7 mouse cellular contexts compared by ENCODE assay signal in the genomic region with DNA sequence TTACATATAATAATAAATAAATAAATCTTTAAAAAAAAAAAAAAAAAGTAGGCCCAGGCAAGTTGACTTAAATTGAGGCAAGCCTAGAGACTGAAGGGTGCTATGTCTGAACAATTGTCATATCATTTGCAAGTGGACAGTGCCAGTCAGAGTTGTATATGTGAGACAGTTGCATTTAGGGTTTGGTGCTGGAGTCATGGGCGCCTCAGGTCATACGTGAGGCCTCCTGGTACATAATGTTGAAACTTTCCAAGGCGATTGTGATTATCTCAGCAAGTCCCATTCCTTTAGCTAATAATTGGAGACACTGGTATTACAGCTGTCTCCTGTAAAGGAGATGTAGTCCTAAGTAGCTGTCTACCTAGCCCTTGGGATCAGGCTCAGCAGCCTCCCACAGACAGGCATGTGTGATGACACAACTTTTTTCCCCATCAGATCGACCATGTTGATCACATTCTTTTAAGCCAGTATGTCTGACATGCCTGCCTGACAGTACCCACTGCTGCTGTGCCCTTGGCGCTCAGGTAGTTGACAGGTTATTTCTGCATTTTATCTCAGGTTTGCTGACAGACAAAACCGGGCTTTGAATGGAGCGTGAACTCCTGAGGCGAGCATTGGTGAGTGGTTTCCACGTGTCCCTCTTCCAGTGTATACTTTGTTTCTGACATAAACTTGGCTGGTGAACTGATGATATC. TPM values are rescaled to one million over a fixed set of nuclear protein-coding genes. Genes with fewer than 3 reads are reported as not detected.
DNase-seq lines count a peak whose midpoint lies in the region; ATAC-seq lines count a peak whose summit lies in the region.

No protein-coding gene starts in this region.

- no peaks in the 10 kb centered on the region for H3K9me3 ChIP-seq in forebrain, embryonic 14.5 days (replicated peaks; ENCODE audit: control insufficient read depth, low read length)
- no peaks in the 10 kb centered on the region for H3K9me3 ChIP-seq in liver, embryonic 12.5 days (replicated peaks)

- 19% methylated on average over 9 of the region's 9 CpGs for WGBS in forebrain, embryonic 14.5 days
- 8% methylated on average over 9 of the region's 9 CpGs for WGBS in liver, embryonic 12.5 days (ENCODE audit: insufficient replicate concordance)

- peak overlapping the region; percentile 5; the same call in 1 of the 2 replicates for H3K27ac ChIP-seq in forebrain, embryonic 14.5 days (ENCODE audit: low read depth, low read length)
- peak overlapping the region; percentile 95 for H3K27ac ChIP-seq in liver, embryonic 12.5 days

- peak overlapping the region; percentile 92 for H3K9ac ChIP-seq in forebrain, embryonic 14.5 days (ENCODE audit: low read length)
- H3K9ac ChIP-seq in liver, embryonic 12.5 days: peak overlapping the region; percentile 94

- H3K4me3 ChIP-seq in forebrain, embryonic 14.5 days (ENCODE audit: low read depth, low read length): peak overlapping the region; percentile 47
- peak overlapping the region; percentile 84 for H3K4me3 ChIP-seq in liver, embryonic 12.5 days

- ATAC-seq in forebrain, embryonic 14.5 days: no peak
- ATAC-seq in liver, embryonic 12.5 days: no peak

- peaks cover 23% of the 10 kb centered on the region for H3K36me3 ChIP-seq in forebrain, embryonic 14.5 days (ENCODE audit: control insufficient read depth, insufficient read depth, low read length)
- peaks cover 36% of the 10 kb centered on the region for H3K36me3 ChIP-seq in liver, embryonic 12.5 days

- no peaks in the 10 kb centered on the region for H3K27me3 ChIP-seq in forebrain, embryonic 14.5 days (replicated peaks; ENCODE audit: control insufficient read depth, insufficient read depth, low read length)
- H3K27me3 ChIP-seq in liver, embryonic 12.5 days (replicated peaks): no peaks in the 10 kb centered on the region

- DNase-seq in 3T3-L1 (ENCODE audit: low read depth, low spot score) (peak; percentile 61), A20 (ENCODE audit: low read depth, low spot score) (peak; percentile 40)
- no peak for DNase-seq in forebrain, embryonic 14.5 days (ENCODE audit: low spot score)
- no peak for DNase-seq in urinary bladder, postnatal 10 days (ENCODE audit: low spot score)
- no peak for DNase-seq in left cerebral cortex, postnatal 36 days (ENCODE audit: low spot score in 2 of 2)
- no peak for DNase-seq in kidney, postnatal 25 days

- intact Hi-C loops in left cerebral cortex, postnatal 36 days (cut with DNase I): loop anchor here (5.0 to 10.0 kb wide), 2 partner anchors 358 to 420 kb away; a partner anchor contains a TSS

- peak overlapping the region; percentile 74 for H3K4me2 ChIP-seq in forebrain, embryonic 14.5 days (ENCODE audit: low read length)
- peak overlapping the region; percentile 89 for H3K4me2 ChIP-seq in liver, embryonic 12.5 days

- peaks cover 18% of the 10 kb centered on the region for H3K4me1 ChIP-seq in forebrain, embryonic 14.5 days (ENCODE audit: control insufficient read depth, insufficient read depth, low read length)
- H3K4me1 ChIP-seq in liver, embryonic 12.5 days: peaks cover 52% of the 10 kb centered on the region

RNA-seq across cellular contexts. Expression of a gene that starts 1.9 kb away (rescaled TPM):
- polyA plus RNA-seq in forebrain, embryonic 14.5 days (2014; fragmentation: Nextera tagmentation; extraction: Ambion mirVana): 4.9 and 5.9 TPM in 2 replicates
- polyA plus RNA-seq in liver, embryonic 12.5 days (2016; fragmentation: Nextera tagmentation; extraction: Ambion mirVana): 13.7 and 13.8 TPM in 2 replicates
- total RNA-seq in left cerebral cortex, postnatal 36 days (2021): 10 to 100 TPM; 69.8 to 73.5 TPM

RNA-seq across cellular contexts. Expression of a gene that starts 49.8 kb away (rescaled TPM):
- polyA plus RNA-seq in forebrain, embryonic 14.5 days (2014; fragmentation: Nextera tagmentation; extraction: Ambion mirVana): 23.2 and 27.8 TPM in 2 replicates
- polyA plus RNA-seq in liver, embryonic 12.5 days (2016; fragmentation: Nextera tagmentation; extraction: Ambion mirVana): 78.8 and 79.3 TPM in 2 replicates
- total RNA-seq in left cerebral cortex, postnatal 36 days (2021): 10 to 100 TPM; 26.0 to 39.1 TPM

Comparison
In these comparisons a context has a peak if more than half of its experiments do, and no peak if none do; other contexts are left out.
1. DNase-seq: peak in 3T3-L1 (single experiment) and A20 (single experiment); none in forebrain, embryonic 14.5 days (single experiment), urinary bladder, postnatal 10 days (single experiment), left cerebral cortex, postnatal 36 days (0 of 2) and kidney, postnatal 25 days (0 of 2).